Mouse (Mus musculus): ENCODE measurements around the gene Adck1.
"Not testable (repeated sequence)": the region's sequence is repeated elsewhere in the genome, so short reads cannot be mapped to it uniquely, and the experiment has no call there.

The Adck1 gene

GRCm38 (mm10) chr12:88360441-88361119, at the start of gene Adck1:
Gene Adck1 (plus strand): TSS chr12:88360554.
- peak; percentile 94 for DNase-seq

- no peak for DNase-seq
Observed at GRCm38 (mm10) chr12:88314556-88314955, 45.8 kb upstream of the Adck1 start.

- not testable (repeated sequence) for DNase-seq
Observed at GRCm38 (mm10) chr12:88323926-88324325, 36.4 kb upstream of the Adck1 start, which contains the start of gene Gm5039. Gene Gm5039 (minus strand): TSS chr12:88324026.

GRCm38 (mm10) chr12:88336662-88337413, 23.5 kb upstream of the Adck1 start:
- not testable (repeated sequence) for DNase-seq

- DNase-seq: not testable (repeated sequence)
Observed at GRCm38 (mm10) chr12:88341286-88341685, 19.1 kb upstream of the Adck1 start.

GRCm38 (mm10) chr12:88354182-88354702, 6.1 kb upstream of the Adck1 start:
- no peak for DNase-seq

- no peak for DNase-seq
Observed at GRCm38 (mm10) chr12:88361120-88361445, 729 bp downstream of the Adck1 start.

- no peak for DNase-seq
Observed at GRCm38 (mm10) chr12:88367673-88368072, 7.3 kb downstream of the Adck1 start.

GRCm38 (mm10) chr12:88368618-88369017, 8.3 kb downstream of the Adck1 start:
- DNase-seq: no peak

GRCm38 (mm10) chr12:88369690-88370089, 9.3 kb downstream of the Adck1 start:
- DNase-seq: not testable (repeated sequence)

- not testable (repeated sequence) for DNase-seq
Observed at GRCm38 (mm10) chr12:88370321-88370720, 10.0 kb downstream of the Adck1 start.

GRCm38 (mm10) chr12:88372018-88372417, 11.7 kb downstream of the Adck1 start:
- DNase-seq: no peak

- DNase-seq: no peak
Observed at GRCm38 (mm10) chr12:88376820-88377219, 16.5 kb downstream of the Adck1 start.

- no peak for DNase-seq
Observed at GRCm38 (mm10) chr12:88378256-88378655, 17.9 kb downstream of the Adck1 start.

- peak; percentile 89 for DNase-seq
Observed at GRCm38 (mm10) chr12:88388832-88389231, 28.5 kb downstream of the Adck1 start.

- DNase-seq: no peak
Observed at GRCm38 (mm10) chr12:88398658-88399057, 38.3 kb downstream of the Adck1 start.

GRCm38 (mm10) chr12:88403541-88403940, 43.2 kb downstream of the Adck1 start:
- DNase-seq: no peak

- peak; percentile 74 for DNase-seq
Observed at GRCm38 (mm10) chr12:88405113-88405512, 44.8 kb downstream of the Adck1 start.

GRCm38 (mm10) chr12:88407996-88408322, 47.6 kb downstream of the Adck1 start:
- peak; percentile 74 for DNase-seq

- no peak for DNase-seq
Observed at GRCm38 (mm10) chr12:88408323-88409047, 48.1 kb downstream of the Adck1 start.

GRCm38 (mm10) chr12:88413239-88413638, 52.9 kb downstream of the Adck1 start:
- DNase-seq: no peak

- no peak for DNase-seq
Observed at GRCm38 (mm10) chr12:88419912-88420621, 59.7 kb downstream of the Adck1 start.

- DNase-seq: no peak
Observed at GRCm38 (mm10) chr12:88426926-88427325, 66.6 kb downstream of the Adck1 start.

All from layer of hippocampus, adult 9-11 months (tissue).